Mouse (Mus musculus): Measurements from ENCODE around the gene Borcs8. TPM values are rescaled to one million over a fixed set of nuclear protein-coding genes. Genes with fewer than 3 reads are reported as not detected.

Borcs8 gene
- polyA plus RNA-seq, 1 experiment from 2014 or later = 49.6 TPM

GRCm38 (mm10) chr8:70129309-70129952, 9.9 kb upstream of the Borcs8 start:
- WGBS = 52% methylated on average over 9 of the region's 9 CpGs
- H3K27ac ChIP-seq (ENCODE audit: low read depth, low read length) = no peak overlapping the region
- no peaks in the 10 kb centered on the region for H3K9me3 ChIP-seq (ENCODE audit: control insufficient read depth, low read length)
- H3K36me3 ChIP-seq (ENCODE audit: control insufficient read depth, insufficient read depth, low read length) = peaks cover 15% of the 10 kb centered on the region
- no peak for ATAC-seq (ENCODE audit: low FRiP score, low TSS enrichment)
- peaks cover 4% of the 10 kb centered on the region; the same call in 1 of the 2 replicates for H3K27me3 ChIP-seq (ENCODE audit: control insufficient read depth, insufficient read depth, low read length)
- 0 out of 2 replicates have a peak, but pooled peaks cover 5% of the 10 kb centered on the region for H3K4me1 ChIP-seq (ENCODE audit: control insufficient read depth, insufficient read depth, low read length)
- no peak overlapping the region for H3K9ac ChIP-seq (ENCODE audit: low read depth, low read length)
- H3K4me3 ChIP-seq (ENCODE audit: low read length) = no peak overlapping the region
- H3K4me2 ChIP-seq (replicated peaks; ENCODE audit: low read depth, low read length) = no peak overlapping the region

- Histone ChIP-seq H3K27ac (ENCODE audit: low read depth, low read length) (no peak overlapping the region), H3K27me3 (ENCODE audit: control insufficient read depth, insufficient read depth, low read length) (peaks cover under 1% of the 10 kb centered on the region; the same call in 1 of the 2 replicates), H3K9me3 (ENCODE audit: control insufficient read depth, low read length) (no peaks in the 10 kb centered on the region), H3K4me2 (replicated peaks; ENCODE audit: low read depth, low read length) (no peak overlapping the region), H3K9ac (ENCODE audit: low read depth, low read length) (no peak overlapping the region), H3K36me3 (ENCODE audit: control insufficient read depth, insufficient read depth, low read length) (peaks cover 21% of the 10 kb centered on the region), H3K4me1 (ENCODE audit: control insufficient read depth, insufficient read depth, low read length) (0 out of 2 replicates have a peak, but pooled peaks cover 5% of the 10 kb centered on the region), H3K4me3 (ENCODE audit: low read length) (no peak overlapping the region)
- ATAC-seq (ENCODE audit: low FRiP score, low TSS enrichment) = no peak
- 90% methylated on average over 3 of the region's 3 CpGs for WGBS
Measured at GRCm38 (mm10) chr8:70130066-70130465, 9.2 kb upstream of the Borcs8 start.

- Histone ChIP-seq H3K27ac (ENCODE audit: low read depth, low read length) (no peak within 1 kb of the TSS), H3K9me3 (ENCODE audit: control insufficient read depth, low read length) (no peaks in the 10 kb centered on the region), H3K36me3 (ENCODE audit: control insufficient read depth, insufficient read depth, low read length) (peaks cover 33% of the 10 kb centered on the region), H3K9ac (ENCODE audit: low read depth, low read length) (peak within 1 kb of the TSS; percentile 74), H3K4me2 (replicated peaks; ENCODE audit: low read depth, low read length) (peak within 1 kb of the TSS; percentile 71), H3K27me3 (ENCODE audit: control insufficient read depth, insufficient read depth, low read length) (no peaks in the 10 kb centered on the region), H3K4me1 (ENCODE audit: control insufficient read depth, insufficient read depth, low read length) (0 out of 2 replicates have a peak, but pooled peaks cover 5% of the 10 kb centered on the region), H3K4me3 (ENCODE audit: low read length) (peak within 1 kb of the TSS; percentile 77)
- peak; percentile 90 for ATAC-seq (ENCODE audit: low FRiP score, low TSS enrichment)
- WGBS = 1% methylated on average over 37 of the region's 37 CpGs
Measured at GRCm38 (mm10) chr8:70131166-70131883, 8.0 kb upstream of the Borcs8 start, which contains the start of gene Nr2c2ap. Gene Nr2c2ap (plus strand): TSS chr8:70131333.

GRCm38 (mm10) chr8:70134086-70134485, 5.2 kb upstream of the Borcs8 start:
- Histone ChIP-seq H3K36me3 (ENCODE audit: control insufficient read depth, insufficient read depth, low read length) (peaks cover 37% of the 10 kb centered on the region), H3K4me1 (ENCODE audit: control insufficient read depth, insufficient read depth, low read length) (peaks cover 13% of the 10 kb centered on the region), H3K27ac (ENCODE audit: low read depth, low read length) (no peak overlapping the region), H3K9ac (ENCODE audit: low read depth, low read length) (no peak overlapping the region), H3K4me2 (replicated peaks; ENCODE audit: low read depth, low read length) (no peak overlapping the region), H3K9me3 (ENCODE audit: control insufficient read depth, low read length) (no peaks in the 10 kb centered on the region), H3K27me3 (ENCODE audit: control insufficient read depth, insufficient read depth, low read length) (no peaks in the 10 kb centered on the region), H3K4me3 (ENCODE audit: low read length) (no peak overlapping the region)
- 89% methylated on average over 5 of the region's 5 CpGs for WGBS
- ATAC-seq (ENCODE audit: low FRiP score, low TSS enrichment) = no peak

- Histone ChIP-seq H3K4me2 (replicated peaks; ENCODE audit: low read depth, low read length) (no peak overlapping the region), H3K4me1 (ENCODE audit: control insufficient read depth, insufficient read depth, low read length) (peaks cover 13% of the 10 kb centered on the region), H3K9ac (ENCODE audit: low read depth, low read length) (no peak overlapping the region), H3K27ac (ENCODE audit: low read depth, low read length) (no peak overlapping the region), H3K4me3 (ENCODE audit: low read length) (no peak overlapping the region), H3K27me3 (ENCODE audit: control insufficient read depth, insufficient read depth, low read length) (no peaks in the 10 kb centered on the region), H3K36me3 (ENCODE audit: control insufficient read depth, insufficient read depth, low read length) (peaks cover 37% of the 10 kb centered on the region), H3K9me3 (ENCODE audit: control insufficient read depth, low read length) (no peaks in the 10 kb centered on the region)
- no peak for ATAC-seq (ENCODE audit: low FRiP score, low TSS enrichment)
- WGBS = 91% methylated on average over 9 of the region's 9 CpGs
Measured at GRCm38 (mm10) chr8:70134931-70135330, 4.4 kb upstream of the Borcs8 start.

GRCm38 (mm10) chr8:70136591-70136990, 2.7 kb upstream of the Borcs8 start:
- H3K4me1 ChIP-seq (ENCODE audit: control insufficient read depth, insufficient read depth, low read length) = peaks cover 23% of the 10 kb centered on the region
- H3K4me2 ChIP-seq (replicated peaks; ENCODE audit: low read depth, low read length) = no peak overlapping the region
- no peak for ATAC-seq (ENCODE audit: low FRiP score, low TSS enrichment)
- WGBS = 83% methylated on average over 4 of the region's 4 CpGs
- no peaks in the 10 kb centered on the region for H3K9me3 ChIP-seq (ENCODE audit: control insufficient read depth, low read length)
- no peaks in the 10 kb centered on the region for H3K27me3 ChIP-seq (ENCODE audit: control insufficient read depth, insufficient read depth, low read length)
- no peak overlapping the region for H3K27ac ChIP-seq (ENCODE audit: low read depth, low read length)
- H3K36me3 ChIP-seq (ENCODE audit: control insufficient read depth, insufficient read depth, low read length) = peaks cover 37% of the 10 kb centered on the region
- no peak overlapping the region for H3K4me3 ChIP-seq (ENCODE audit: low read length)
- no peak overlapping the region for H3K9ac ChIP-seq (ENCODE audit: low read depth, low read length)

- Histone ChIP-seq H3K36me3 (ENCODE audit: control insufficient read depth, insufficient read depth, low read length) (peaks cover 37% of the 10 kb centered on the region), H3K4me1 (ENCODE audit: control insufficient read depth, insufficient read depth, low read length) (peaks cover 18% of the 10 kb centered on the region), H3K4me3 (ENCODE audit: low read length) (peak overlapping the region; percentile 87), H3K27ac (ENCODE audit: low read depth, low read length) (no peak overlapping the region), H3K9me3 (ENCODE audit: control insufficient read depth, low read length) (no peaks in the 10 kb centered on the region), H3K4me2 (replicated peaks; ENCODE audit: low read depth, low read length) (peak overlapping the region; percentile 66), H3K9ac (ENCODE audit: low read depth, low read length) (0 out of 2 replicates have a peak overlapping the region, but pooled peaks have one; percentile 71), H3K27me3 (ENCODE audit: control insufficient read depth, insufficient read depth, low read length) (no peaks in the 10 kb centered on the region)
- 86% methylated on average over 4 of the region's 4 CpGs for WGBS
- ATAC-seq (ENCODE audit: low FRiP score, low TSS enrichment) = no peak
Measured at GRCm38 (mm10) chr8:70137890-70138289, 1.4 kb upstream of the Borcs8 start.

- H3K27ac ChIP-seq (ENCODE audit: low read depth, low read length) = peak overlapping the region; percentile 62; the same call in 1 of the 2 replicates
- peaks cover 18% of the 10 kb centered on the region for H3K4me1 ChIP-seq (ENCODE audit: control insufficient read depth, insufficient read depth, low read length)
- ATAC-seq (ENCODE audit: low FRiP score, low TSS enrichment) = no peak
- no peaks in the 10 kb centered on the region for H3K9me3 ChIP-seq (ENCODE audit: control insufficient read depth, low read length)
- no peaks in the 10 kb centered on the region for H3K27me3 ChIP-seq (ENCODE audit: control insufficient read depth, insufficient read depth, low read length)
- H3K4me2 ChIP-seq (replicated peaks; ENCODE audit: low read depth, low read length) = peak overlapping the region; percentile 71
- H3K9ac ChIP-seq (ENCODE audit: low read depth, low read length) = peak overlapping the region; percentile 70
- WGBS = 5% methylated on average over 9 of the region's 9 CpGs
- peaks cover 32% of the 10 kb centered on the region for H3K36me3 ChIP-seq (ENCODE audit: control insufficient read depth, insufficient read depth, low read length)
- peak overlapping the region; percentile 87 for H3K4me3 ChIP-seq (ENCODE audit: low read length)
Measured at GRCm38 (mm10) chr8:70139981-70140380, 682 bp downstream of the Borcs8 start.
